Mouse (Mus musculus): Measurements from ENCODE around the gene Lama4.

DNA sequence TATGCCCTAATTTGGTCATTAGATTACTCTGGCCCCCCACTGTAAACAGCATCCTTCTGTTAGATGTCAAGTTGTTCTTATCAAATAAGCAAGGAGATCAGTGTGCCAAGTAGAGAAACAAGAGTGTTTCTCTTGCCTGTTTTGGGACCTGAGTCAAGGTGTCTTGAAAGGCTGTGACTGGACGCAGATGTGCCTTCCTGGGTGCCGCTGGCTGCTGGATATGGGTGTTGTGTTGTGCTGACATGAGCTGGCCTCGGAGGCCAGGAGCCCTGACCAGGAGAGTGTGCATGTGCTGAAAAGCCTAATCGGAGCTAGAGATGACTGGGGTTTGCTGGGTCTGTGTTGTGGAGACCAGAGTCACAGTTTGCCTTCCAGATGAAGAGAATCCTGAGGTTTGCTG lies 100.7 kb downstream of the Lama4 start:
- no peak for TF ChIP-seq POLR2A (IDR thresholded peaks at IDR 0.05; ENCODE audit: insufficient read depth, low read depth, low read length)
- TF ChIP-seq CTCF (IDR thresholded peaks at IDR 0.05), result no peak
- TF ChIP-seq EP300 (IDR thresholded peaks at IDR 0.05; ENCODE audit: insufficient read depth, low read depth, low read length), result no peak

All from heart, adult 2 months (tissue).